Mouse (Mus musculus) cerebellum, adult 2 months (tissue): ENCODE measurements around the gene Fgfr2.

Experiments used
- CTCF ChIP-seq: fragments of 200-500 bp; IDR thresholded peaks from 2 replicates; pipeline ENCODE4 v1.5.1; 2011; ENCODE audit warnings: low read depth, mild to moderate bottlenecking, control low read depth, low read length, moderate library complexity, borderline replicate concordance; ENCODE audit not compliant: insufficient read depth
- POLR2A ChIP-seq: fragments of 200-500 bp; IDR thresholded peaks from 2 replicates; pipeline ENCODE4 v1.6.1; 2011; ENCODE audit warnings: low read length, control low read depth, borderline replicate concordance; ENCODE audit not compliant: insufficient read depth

GRCm38 (mm10) chr7:131722316-131722715 is 1400.8 kb downstream of the Fgfr2 start:
- TF ChIP-seq POLR2A: no peak
- TF ChIP-seq CTCF: no peak
